Mouse (Mus musculus): ENCODE results near the gene Srp14. TPM values are rescaled to one million over a fixed set of nuclear protein-coding genes. Genes with fewer than 3 reads are reported as not detected.

Srp14 gene
- polyA plus RNA-seq, 1 experiment: 230 TPM

- Histone ChIP-seq H3K79me3 (ENCODE audit: low read depth) (no peaks in the 10 kb centered on the region), H3K36me3 (ENCODE audit: control insufficient read depth, insufficient read depth) (no peaks in the 10 kb centered on the region), H3K4me3 (ENCODE audit: insufficient read depth, poor library complexity, severe bottlenecking) (no peak overlapping the region), H3K27me3 (ENCODE audit: control insufficient read depth, insufficient read depth, insufficient read length) (no peaks in the 10 kb centered on the region), H3K79me2 (ENCODE audit: control insufficient read depth, insufficient read depth) (peaks cover under 1% of the 10 kb centered on the region), H3ac (ENCODE audit: control insufficient read depth, insufficient read length, low read depth) (no peak overlapping the region)
- TF ChIP-seq CEBPB (IDR thresholded peaks at IDR 0.05; ENCODE audit: low read depth) (no peak), MAX (IDR thresholded peaks at IDR 0.05) (no peak), FOSL1 (IDR thresholded peaks at IDR 0.05; ENCODE audit: insufficient read depth, low read length, poor library complexity, severe bottlenecking) (no peak), USF1 (IDR thresholded peaks at IDR 0.05; ENCODE audit: low read depth) (no peak), CTCF (IDR thresholded peaks at IDR 0.05; ENCODE audit: control insufficient read depth, insufficient read depth, insufficient read length) (no peak), MYOD1 (IDR thresholded peaks at IDR 0.05; ENCODE audit: control insufficient read depth, insufficient read length, low read depth) (no peak), MYOG (IDR thresholded peaks at IDR 0.05; ENCODE audit: control insufficient read depth, extremely low read depth, insufficient read length) (no peak)
Observed at GRCm38 (mm10) chr2:118484386-118484898, 4.9 kb upstream of the Srp14 start.

GRCm38 (mm10) chr2:118483032-118483431 is 3.5 kb upstream of the Srp14 start:
- Histone ChIP-seq H3K4me3 (ENCODE audit: insufficient read depth, poor library complexity, severe bottlenecking) (no peak overlapping the region), H3K36me3 (ENCODE audit: control insufficient read depth, insufficient read depth) (no peaks in the 10 kb centered on the region), H3ac (ENCODE audit: control insufficient read depth, insufficient read length, low read depth) (no peak overlapping the region), H3K79me2 (ENCODE audit: control insufficient read depth, insufficient read depth) (peaks cover 15% of the 10 kb centered on the region), H3K79me3 (ENCODE audit: low read depth) (peaks cover 6% of the 10 kb centered on the region), H3K27me3 (ENCODE audit: control insufficient read depth, insufficient read depth, insufficient read length) (no peaks in the 10 kb centered on the region)
- no peak for TF ChIP-seq MAX (IDR thresholded peaks at IDR 0.05)
- TF ChIP-seq USF1 (IDR thresholded peaks at IDR 0.05; ENCODE audit: low read depth): no peak
- TF ChIP-seq FOSL1 (IDR thresholded peaks at IDR 0.05; ENCODE audit: insufficient read depth, low read length, poor library complexity, severe bottlenecking): no peak
- TF ChIP-seq CEBPB (IDR thresholded peaks at IDR 0.05; ENCODE audit: low read depth): no peak
- no peak for TF ChIP-seq MYOG (IDR thresholded peaks at IDR 0.05; ENCODE audit: control insufficient read depth, extremely low read depth, insufficient read length)
- TF ChIP-seq MYOD1 (IDR thresholded peaks at IDR 0.05; ENCODE audit: control insufficient read depth, insufficient read length, low read depth): no peak
- TF ChIP-seq CTCF (IDR thresholded peaks at IDR 0.05; ENCODE audit: control insufficient read depth, insufficient read depth, insufficient read length): no peak

GRCm38 (mm10) chr2:118480886-118481285 is 1.4 kb upstream of the Srp14 start:
- Histone ChIP-seq H3K36me3 (ENCODE audit: control insufficient read depth, insufficient read depth) (peaks cover 10% of the 10 kb centered on the region), H3K4me3 (ENCODE audit: insufficient read depth, poor library complexity, severe bottlenecking) (no peak overlapping the region), H3K79me3 (ENCODE audit: low read depth) (peaks cover 8% of the 10 kb centered on the region), H3K27me3 (ENCODE audit: control insufficient read depth, insufficient read depth, insufficient read length) (no peaks in the 10 kb centered on the region), H3ac (ENCODE audit: control insufficient read depth, insufficient read length, low read depth) (no peak overlapping the region), H3K79me2 (ENCODE audit: control insufficient read depth, insufficient read depth) (peaks cover 21% of the 10 kb centered on the region)
- TF ChIP-seq MAX (IDR thresholded peaks at IDR 0.05) (no peak), FOSL1 (IDR thresholded peaks at IDR 0.05; ENCODE audit: insufficient read depth, low read length, poor library complexity, severe bottlenecking) (no peak), MYOG (IDR thresholded peaks at IDR 0.05; ENCODE audit: control insufficient read depth, extremely low read depth, insufficient read length) (no peak), CEBPB (IDR thresholded peaks at IDR 0.05; ENCODE audit: low read depth) (no peak), CTCF (IDR thresholded peaks at IDR 0.05; ENCODE audit: control insufficient read depth, insufficient read depth, insufficient read length) (no peak), USF1 (IDR thresholded peaks at IDR 0.05; ENCODE audit: low read depth) (no peak), MYOD1 (IDR thresholded peaks at IDR 0.05; ENCODE audit: control insufficient read depth, insufficient read length, low read depth) (no peak)

- peaks cover 8% of the 10 kb centered on the region for H3K79me3 ChIP-seq (ENCODE audit: low read depth)
- H3ac ChIP-seq (ENCODE audit: control insufficient read depth, insufficient read length, low read depth): peak overlapping the region; percentile 78
- no peaks in the 10 kb centered on the region for H3K27me3 ChIP-seq (ENCODE audit: control insufficient read depth, insufficient read depth, insufficient read length)
- peaks cover 29% of the 10 kb centered on the region for H3K36me3 ChIP-seq (ENCODE audit: control insufficient read depth, insufficient read depth)
- H3K4me3 ChIP-seq (ENCODE audit: insufficient read depth, poor library complexity, severe bottlenecking): peak overlapping the region; percentile 66
- TF ChIP-seq CTCF (IDR thresholded peaks at IDR 0.05; ENCODE audit: control insufficient read depth, insufficient read depth, insufficient read length) (no peak), MAX (IDR thresholded peaks at IDR 0.05) (no peak), FOSL1 (IDR thresholded peaks at IDR 0.05; ENCODE audit: insufficient read depth, low read length, poor library complexity, severe bottlenecking) (no peak), MYOD1 (IDR thresholded peaks at IDR 0.05; ENCODE audit: control insufficient read depth, insufficient read length, low read depth) (no peak), CEBPB (IDR thresholded peaks at IDR 0.05; ENCODE audit: low read depth) (no peak)
- peaks cover 21% of the 10 kb centered on the region for H3K79me2 ChIP-seq (ENCODE audit: control insufficient read depth, insufficient read depth)
Observed at GRCm38 (mm10) chr2:118478833-118479549, 520 bp downstream of the Srp14 start.

GRCm38 (mm10) chr2:118468354-118468753 is 11.2 kb downstream of the Srp14 start:
- H3ac ChIP-seq (ENCODE audit: control insufficient read depth, insufficient read length, low read depth): no peak overlapping the region
- no peaks in the 10 kb centered on the region for H3K27me3 ChIP-seq (ENCODE audit: control insufficient read depth, insufficient read depth, insufficient read length)
- H3K4me3 ChIP-seq (ENCODE audit: insufficient read depth, poor library complexity, severe bottlenecking): no peak overlapping the region
- no peaks in the 10 kb centered on the region for H3K79me2 ChIP-seq (ENCODE audit: control insufficient read depth, insufficient read depth)
- H3K79me3 ChIP-seq (ENCODE audit: low read depth): no peaks in the 10 kb centered on the region
- TF ChIP-seq CTCF (IDR thresholded peaks at IDR 0.05; ENCODE audit: control insufficient read depth, insufficient read depth, insufficient read length) (no peak), USF1 (IDR thresholded peaks at IDR 0.05; ENCODE audit: low read depth) (no peak), CEBPB (IDR thresholded peaks at IDR 0.05; ENCODE audit: low read depth) (no peak), MAX (IDR thresholded peaks at IDR 0.05) (no peak), MYOG (IDR thresholded peaks at IDR 0.05; ENCODE audit: control insufficient read depth, extremely low read depth, insufficient read length) (no peak), MYOD1 (IDR thresholded peaks at IDR 0.05; ENCODE audit: control insufficient read depth, insufficient read length, low read depth) (no peak), FOSL1 (IDR thresholded peaks at IDR 0.05; ENCODE audit: insufficient read depth, low read length, poor library complexity, severe bottlenecking) (no peak)
- H3K36me3 ChIP-seq (ENCODE audit: control insufficient read depth, insufficient read depth): peaks cover 46% of the 10 kb centered on the region
